Mouse (Mus musculus): ENCODE measurements around the gene Scnn1b.

- TF ChIP-seq CTCF (IDR thresholded peaks at IDR 0.05; ENCODE audit: control insufficient read depth, insufficient read depth, insufficient read length) (no peak), MYOG (IDR thresholded peaks at IDR 0.05; ENCODE audit: control insufficient read depth, extremely low read depth, insufficient read length) (no peak), MYOD1 (IDR thresholded peaks at IDR 0.05; ENCODE audit: control insufficient read depth, insufficient read length, low read depth) (no peak)
Observed at GRCm38 (mm10) chr7:121933675-121934074, 68.8 kb downstream of the Scnn1b start.

Measured in C2C12 (cell line).